Mouse (Mus musculus) lung, embryonic 16.5 days (tissue): ENCODE data around the gene Gnl3. TPM values are rescaled to one million over a fixed set of nuclear protein-coding genes. Genes with fewer than 3 reads are reported as not detected.

Experiments used
- ATAC-seq: fragments of 200-750 bp; cut with Nextera tagmentation; 2 replicates; pipeline ENCODE4 v1.8.0; 2017; ENCODE audit warnings: low read depth, mild to moderate bottlenecking, moderate library complexity
- H3K27ac ChIP-seq: fragments of 300-500 bp; sonication (generic); 2 replicates; pipeline ENCODE4 v1.5.1; 2014; ENCODE audit warnings: mild to moderate bottlenecking, control low read depth, low read length
- H3K27me3 ChIP-seq: fragments of 300-500 bp; sonication (generic); 2 replicates; pipeline ENCODE4 v1.6.1; 2014; ENCODE audit warnings: low read depth, low read length, mixed read lengths; ENCODE audit not compliant: control insufficient read depth, insufficient read depth
- H3K36me3 ChIP-seq: fragments of 300-500 bp; sonication (generic); 2 replicates; pipeline ENCODE4 v1.6.1; 2014; ENCODE audit warnings: low read length; ENCODE audit not compliant: control insufficient read depth, insufficient read depth
- H3K4me1 ChIP-seq: fragments of 300-500 bp; sonication (generic); replicated peaks from 2 replicates; pipeline ENCODE4 v1.6.1; 2014; ENCODE audit warnings: low read length, mixed read lengths; ENCODE audit not compliant: control insufficient read depth, insufficient read depth
- H3K4me2 ChIP-seq: fragments of 300-500 bp; sonication (generic); 2 replicates; pipeline ENCODE4 v1.6.1; 2014; ENCODE audit warnings: low read depth, low read length, control low read depth
- H3K4me3 ChIP-seq: fragments of 300-500 bp; sonication (generic); 2 replicates; pipeline ENCODE4 v1.5.1; 2014; ENCODE audit warnings: mild to moderate bottlenecking, low read length, control low read depth
- H3K9ac ChIP-seq: fragments of 300-500 bp; sonication (generic); 2 replicates; pipeline ENCODE4 v1.6.1; 2014; ENCODE audit warnings: low read length, control low read depth
- H3K9me3 ChIP-seq: fragments of 300-500 bp; sonication (generic); 2 replicates; pipeline ENCODE4 v1.6.1; 2016; ENCODE audit warnings: low read length; ENCODE audit not compliant: control insufficient read depth
- WGBS: fragments of 180-500 bp; shearing (Covaris S2); extraction: QIAGEN DNeasy Blood & Tissue Kit; methylation state at CpG from one replicate; pipeline ENCODE4 v1.1.7; 2014; 5-methylcytosine and 5-hydroxymethylcytosine counted together
- polyA plus RNA-seq: library from polyadenylated mRNA; unstranded; fragments of >200 nt; fragmentation: Nextera tagmentation; extraction: Ambion mirVana; gene quantifications from 2 replicates; pipeline ENCODE4 v1.2.1, GENCODE M21; 2015

Gnl3 gene
- 65.8 and 76.2 TPM in 2 replicates for polyA plus RNA-seq

- Histone ChIP-seq H3K9ac (peak within 1 kb of the TSS; percentile 95), H3K27me3 (no peaks in the 10 kb centered on the region), H3K9me3 (no peaks in the 10 kb centered on the region), H3K4me2 (peak within 1 kb of the TSS; percentile 91), H3K27ac (peak within 1 kb of the TSS; percentile 98), H3K4me1 (peaks cover 15% of the 10 kb centered on the region), H3K4me3 (peak within 1 kb of the TSS; percentile 67), H3K36me3 (peaks cover 25% of the 10 kb centered on the region)
- peak; percentile 94 for ATAC-seq
- under 1% methylated on average over 35 of the region's 53 CpGs for WGBS
Observed at GRCm38 (mm10) chr14:31018860-31019291, at the start of gene Gnl3, which contains the start of gene Pbrm1. Gnl3 (minus strand) TSS chr14:31019152. Pbrm1 (plus strand) TSS chr14:31019138.

- no peaks in the 10 kb centered on the region for H3K9me3 ChIP-seq
- no peak overlapping the region for H3K27ac ChIP-seq
- ATAC-seq, result no peak
- WGBS, result 39% methylated on average over 1 of the region's 1 CpGs
- H3K4me3 ChIP-seq, result no peak overlapping the region
- H3K4me1 ChIP-seq, result no peaks in the 10 kb centered on the region
- H3K27me3 ChIP-seq, result no peaks in the 10 kb centered on the region
- peaks cover 40% of the 10 kb centered on the region for H3K36me3 ChIP-seq
- no peak overlapping the region for H3K9ac ChIP-seq
- no peak overlapping the region for H3K4me2 ChIP-seq
Observed at GRCm38 (mm10) chr14:31062277-31062676, 43.3 kb upstream of the Gnl3 start.

- H3K9me3 ChIP-seq, result no peaks in the 10 kb centered on the region
- H3K4me2 ChIP-seq, result no peak overlapping the region
- 93% methylated on average over 1 of the region's 1 CpGs for WGBS
- ATAC-seq, result no peak
- no peak overlapping the region for H3K9ac ChIP-seq
- no peak overlapping the region for H3K4me3 ChIP-seq
- H3K4me1 ChIP-seq, result no peaks in the 10 kb centered on the region
- H3K27ac ChIP-seq, result no peak overlapping the region
- no peaks in the 10 kb centered on the region for H3K27me3 ChIP-seq
- peaks cover 36% of the 10 kb centered on the region for H3K36me3 ChIP-seq
Observed at GRCm38 (mm10) chr14:31045817-31046216, 26.9 kb upstream of the Gnl3 start.

- Histone ChIP-seq H3K9me3 (no peaks in the 10 kb centered on the region), H3K4me1 (no peaks in the 10 kb centered on the region), H3K4me3 (no peak overlapping the region), H3K9ac (no peak overlapping the region), H3K27ac (no peak overlapping the region), H3K4me2 (no peak overlapping the region), H3K36me3 (peaks cover 34% of the 10 kb centered on the region), H3K27me3 (no peaks in the 10 kb centered on the region)
- WGBS, result 89% methylated on average over 5 of the region's 5 CpGs
- ATAC-seq, result no peak
Observed at GRCm38 (mm10) chr14:31045296-31045695, 26.3 kb upstream of the Gnl3 start.

GRCm38 (mm10) chr14:31025785-31026184, 6.8 kb upstream of the Gnl3 start:
- WGBS, result 70% methylated on average over 3 of the region's 3 CpGs
- ATAC-seq, result no peak
- peaks cover 30% of the 10 kb centered on the region for H3K36me3 ChIP-seq

GRCm38 (mm10) chr14:31022579-31022978, 3.6 kb upstream of the Gnl3 start:
- no peaks in the 10 kb centered on the region for H3K27me3 ChIP-seq
- no peak for ATAC-seq
- H3K4me1 ChIP-seq, result peaks cover 11% of the 10 kb centered on the region
- WGBS, result 31% methylated on average over 1 of the region's 1 CpGs
- no peak overlapping the region for H3K4me2 ChIP-seq
- H3K9ac ChIP-seq, result no peak overlapping the region
- H3K27ac ChIP-seq, result no peak overlapping the region
- H3K4me3 ChIP-seq, result no peak overlapping the region
- H3K9me3 ChIP-seq, result no peaks in the 10 kb centered on the region
- H3K36me3 ChIP-seq, result peaks cover 22% of the 10 kb centered on the region

More at GRCm38 (mm10) chr14:31025785-31026184, 6.8 kb upstream of the Gnl3 start:
- no peak overlapping the region for H3K4me3 ChIP-seq
- H3K4me1 ChIP-seq, result no peaks in the 10 kb centered on the region
- no peak overlapping the region for H3K9ac ChIP-seq
- H3K9me3 ChIP-seq, result no peaks in the 10 kb centered on the region
- no peak overlapping the region for H3K27ac ChIP-seq
- no peak overlapping the region for H3K4me2 ChIP-seq
- no peaks in the 10 kb centered on the region for H3K27me3 ChIP-seq

GRCm38 (mm10) chr14:31019331-31020205, 616 bp upstream of the Gnl3 start:
- H3K4me3 ChIP-seq, result peak overlapping the region; percentile 67
- peaks cover 15% of the 10 kb centered on the region for H3K4me1 ChIP-seq
- no peaks in the 10 kb centered on the region for H3K27me3 ChIP-seq
- peak overlapping the region; percentile 98 for H3K27ac ChIP-seq
- peak overlapping the region; percentile 67 for H3K4me2 ChIP-seq
- peak; percentile 97 for ATAC-seq
- H3K9ac ChIP-seq, result peak overlapping the region; percentile 95
- peaks cover 18% of the 10 kb centered on the region for H3K36me3 ChIP-seq
- no peaks in the 10 kb centered on the region for H3K9me3 ChIP-seq
- 2% methylated on average over 27 of the region's 56 CpGs for WGBS

- H3K9ac ChIP-seq, result peak overlapping the region; percentile 95
- ATAC-seq, result no peak
- H3K4me3 ChIP-seq, result peak overlapping the region; percentile 67
- H3K27ac ChIP-seq, result no peak overlapping the region
- no peaks in the 10 kb centered on the region for H3K27me3 ChIP-seq
- peaks cover 15% of the 10 kb centered on the region for H3K4me1 ChIP-seq
- WGBS, result 0% methylated on average over 2 of the region's 2 CpGs
- no peaks in the 10 kb centered on the region for H3K9me3 ChIP-seq
- H3K36me3 ChIP-seq, result peaks cover 32% of the 10 kb centered on the region
- peak overlapping the region; percentile 91 for H3K4me2 ChIP-seq
Observed at GRCm38 (mm10) chr14:31017854-31018253, 1.1 kb downstream of the Gnl3 start.

GRCm38 (mm10) chr14:31016063-31016462, 2.9 kb downstream of the Gnl3 start:
- Histone ChIP-seq H3K36me3 (peaks cover 46% of the 10 kb centered on the region), H3K9ac (no peak overlapping the region), H3K4me2 (no peak overlapping the region), H3K4me3 (no peak overlapping the region), H3K27ac (no peak overlapping the region), H3K9me3 (no peaks in the 10 kb centered on the region), H3K4me1 (peaks cover 15% of the 10 kb centered on the region), H3K27me3 (no peaks in the 10 kb centered on the region)
- WGBS, result 74% methylated on average over 1 of the region's 1 CpGs
- ATAC-seq, result no peak
